Comparison of ENCODE assay signal across 9 mouse cellular contexts in genomic region chr2:152544691-152545090, GRCm38 (mm10). TPM values are rescaled to one million over a fixed set of nuclear protein-coding genes. Genes with fewer than 3 reads are reported as not detected.
DNase-seq lines count a peak whose midpoint lies in the region; ATAC-seq and TF ChIP-seq lines count a peak whose summit lies in the region.
"Had no signal": no experiment of that assay in that cellular context is flagged by ENCODE, and none has a peak within 500 bp of the region (broad histone marks: within the 10 kb centered on the region; RNA-seq: fewer than 3 reads in every experiment).

No protein-coding gene starts in this region.

- H3K4me2 ChIP-seq in heart, postnatal 0 days (ENCODE audit: low read depth, low read length), result no peak overlapping the region
- no peak overlapping the region for H3K4me2 ChIP-seq in hindbrain, postnatal 0 days (ENCODE audit: low read depth, low read length)

- TF ChIP-seq CTCF in heart, postnatal 0 days (IDR thresholded peaks at IDR 0.05; ENCODE audit: low read depth), result peak; percentile 51
- peak; percentile 79 for TF ChIP-seq CTCF in hindbrain, postnatal 0 days (IDR thresholded peaks at IDR 0.05; ENCODE audit: low read depth)

- no peak overlapping the region for H3K9ac ChIP-seq in heart, postnatal 0 days (replicated peaks; ENCODE audit: low read depth, low read length)
- H3K9ac ChIP-seq in hindbrain, postnatal 0 days (replicated peaks; ENCODE audit: low read length), result no peak overlapping the region

- no peaks in the 10 kb centered on the region for H3K4me1 ChIP-seq in heart, postnatal 0 days (ENCODE audit: control insufficient read depth, insufficient read depth)
- no peaks in the 10 kb centered on the region for H3K4me1 ChIP-seq in hindbrain, postnatal 0 days (ENCODE audit: insufficient read depth, low read length)

- ATAC-seq in heart, postnatal 0 days (ENCODE audit: insufficient read depth, low read depth), result peak; percentile 39
- peak; percentile 73 for ATAC-seq in hindbrain, postnatal 0 days

- H3K27me3 ChIP-seq in heart, postnatal 0 days (ENCODE audit: control insufficient read depth, insufficient read depth, low read length), result no peaks in the 10 kb centered on the region
- H3K27me3 ChIP-seq in hindbrain, postnatal 0 days (ENCODE audit: insufficient read depth, low read length), result no peaks in the 10 kb centered on the region

- H3K36me3 ChIP-seq in heart, postnatal 0 days (replicated peaks; ENCODE audit: control insufficient read depth, insufficient read depth, low read length), result no peaks in the 10 kb centered on the region
- no peaks in the 10 kb centered on the region for H3K36me3 ChIP-seq in hindbrain, postnatal 0 days (ENCODE audit: insufficient read depth, low read length)

- H3K4me3 ChIP-seq in heart, postnatal 0 days (ENCODE audit: low read depth, low read length), result no peak overlapping the region
- H3K4me3 ChIP-seq in hindbrain, postnatal 0 days (ENCODE audit: low read length), result no peak overlapping the region

- WGBS in heart, postnatal 0 days, result 20% methylated on average over 4 of the region's 4 CpGs
- WGBS in hindbrain, postnatal 0 days, result 19% methylated on average over 4 of the region's 4 CpGs

- no peaks in the 10 kb centered on the region for H3K9me3 ChIP-seq in heart, postnatal 0 days (replicated peaks; ENCODE audit: control insufficient read depth, low read length)
- H3K9me3 ChIP-seq in hindbrain, postnatal 0 days (ENCODE audit: low read length), result no peaks in the 10 kb centered on the region

- no peak for TF ChIP-seq EP300 in heart, postnatal 0 days (IDR thresholded peaks at IDR 0.05; ENCODE audit: low read depth)

- DNase-seq in heart, postnatal 0 days (ENCODE audit: low spot score), result no peak
- no peak for DNase-seq in heart, adult 8-10 months (ENCODE audit: low spot score)
- DNase-seq in adrenal gland, adult (ENCODE audit: inconsistent age in 2 of 2, low spot score in 1 of 2), result peak; percentile 64 to 83
- DNase-seq in embryo, embryonic 11 days, result peak; percentile 71
- peak; percentile 71 for DNase-seq in hindbrain, postnatal 0 days (ENCODE audit: low spot score)
- peak; percentile 20 to 50 for DNase-seq in layer of hippocampus, postnatal 25 days (ENCODE audit: extremely low spot score in 1 of 2, low spot score in 1 of 2)
- peak; percentile 49 for DNase-seq in mesoderm, embryonic 11.5 days (ENCODE audit: low read depth, low spot score)
- DNase-seq in spleen, adult 12 weeks (ENCODE audit: low spot score), result no peak

- H3K27ac ChIP-seq in heart, postnatal 0 days (ENCODE audit: low read depth), result no peak overlapping the region
- H3K27ac ChIP-seq in hindbrain, postnatal 0 days, result no peak overlapping the region
- H3K27ac ChIP-seq: macrophage had no signal

RNA-seq across cellular contexts. Expression of gene Defb29, which starts 4.8 kb away (rescaled TPM):
- total RNA-seq in heart, postnatal 0 days (2014; rRNA removed; ENCODE audit: low replicate concordance), result not detected in 2 replicates
- not detected in 2 replicates for polyA plus RNA-seq in heart, postnatal 0 days (2015; fragmentation: Nextera tagmentation; extraction: Ambion mirVana)
- not detected for total RNA-seq in heart, adult 8-10 months (2022)
- not detected in 2 replicates for total RNA-seq in hindbrain, postnatal 0 days (2014; rRNA removed)
- polyA plus RNA-seq in hindbrain, postnatal 0 days (2015; fragmentation: Nextera tagmentation; extraction: Ambion mirVana), result not detected in 2 replicates
- total RNA-seq in layer of hippocampus, postnatal 25 days (2021), result not detected
- polyA plus RNA-seq: macrophage had no signal

RNA-seq across cellular contexts. Expression of gene Gm17416, which starts 24.4 kb away (rescaled TPM):
- total RNA-seq in heart, postnatal 0 days (2014; rRNA removed; ENCODE audit: low replicate concordance), result not detected in 2 replicates
- not detected in 2 replicates for polyA plus RNA-seq in heart, postnatal 0 days (2015; fragmentation: Nextera tagmentation; extraction: Ambion mirVana)
- total RNA-seq in heart, adult 8-10 months (2022), result not detected
- total RNA-seq in hindbrain, postnatal 0 days (2014; rRNA removed), result not detected in 2 replicates
- polyA plus RNA-seq in hindbrain, postnatal 0 days (2015; fragmentation: Nextera tagmentation; extraction: Ambion mirVana), result not detected in 2 replicates
- not detected for total RNA-seq in layer of hippocampus, postnatal 25 days (2021)
- polyA plus RNA-seq: macrophage had no signal

RNA-seq across cellular contexts. Expression of gene Defb28, which starts 26.6 kb away (rescaled TPM):
- not detected in 2 replicates for total RNA-seq in heart, postnatal 0 days (2014; rRNA removed; ENCODE audit: low replicate concordance)
- polyA plus RNA-seq in heart, postnatal 0 days (2015; fragmentation: Nextera tagmentation; extraction: Ambion mirVana), result not detected in 2 replicates
- not detected for total RNA-seq in heart, adult 8-10 months (2022)
- not detected in 2 replicates for total RNA-seq in hindbrain, postnatal 0 days (2014; rRNA removed)
- polyA plus RNA-seq in hindbrain, postnatal 0 days (2015; fragmentation: Nextera tagmentation; extraction: Ambion mirVana), result not detected in 2 replicates
- total RNA-seq in layer of hippocampus, postnatal 25 days (2021), result not detected
- polyA plus RNA-seq: macrophage had no signal

RNA-seq across cellular contexts. Expression of gene Defb21, which starts 27.9 kb away (rescaled TPM):
- total RNA-seq in heart, postnatal 0 days (2014; rRNA removed; ENCODE audit: low replicate concordance), result not detected in 2 replicates
- not detected in 2 replicates for polyA plus RNA-seq in heart, postnatal 0 days (2015; fragmentation: Nextera tagmentation; extraction: Ambion mirVana)
- total RNA-seq in heart, adult 8-10 months (2022), result not detected
- total RNA-seq in hindbrain, postnatal 0 days (2014; rRNA removed), result not detected in 2 replicates
- not detected in 2 replicates for polyA plus RNA-seq in hindbrain, postnatal 0 days (2015; fragmentation: Nextera tagmentation; extraction: Ambion mirVana)
- not detected for total RNA-seq in layer of hippocampus, postnatal 25 days (2021)
- polyA plus RNA-seq: macrophage had no signal

RNA-seq across cellular contexts. Expression of gene Defb26, which starts 33.2 kb away (rescaled TPM):
- total RNA-seq in heart, postnatal 0 days (2014; rRNA removed; ENCODE audit: low replicate concordance), result not detected in 2 replicates
- not detected in 2 replicates for polyA plus RNA-seq in heart, postnatal 0 days (2015; fragmentation: Nextera tagmentation; extraction: Ambion mirVana)
- total RNA-seq in heart, adult 8-10 months (2022), result not detected
- total RNA-seq in hindbrain, postnatal 0 days (2014; rRNA removed), result not detected in 2 replicates
- not detected in 2 replicates for polyA plus RNA-seq in hindbrain, postnatal 0 days (2015; fragmentation: Nextera tagmentation; extraction: Ambion mirVana)
- not detected for total RNA-seq in layer of hippocampus, postnatal 25 days (2021)
- polyA plus RNA-seq: macrophage had no signal

Comparison
In these comparisons a context has a peak if more than half of its experiments do, and no peak if none do; other contexts are left out.
1. DNase-seq: peak in adrenal gland, adult (2 of 2), embryo, embryonic 11 days (single experiment), hindbrain, postnatal 0 days (single experiment), layer of hippocampus, postnatal 25 days (2 of 2) and mesoderm, embryonic 11.5 days (single experiment); none in heart, postnatal 0 days (single experiment), heart, adult 8-10 months (single experiment) and spleen, adult 12 weeks (single experiment).